Mouse (Mus musculus) right cerebral cortex, postnatal 25 days (tissue): Measurements from ENCODE around the gene Gm8947.
"Not testable (repeated sequence)": the region's sequence is repeated elsewhere in the genome, so short reads cannot be mapped to it uniquely, and the experiment has no call there.

Source experiments
- DNase-seq: peaks from one replicate; pipeline ENCODE4 v3.0.0; 2022

Gm8947 gene

DNA sequence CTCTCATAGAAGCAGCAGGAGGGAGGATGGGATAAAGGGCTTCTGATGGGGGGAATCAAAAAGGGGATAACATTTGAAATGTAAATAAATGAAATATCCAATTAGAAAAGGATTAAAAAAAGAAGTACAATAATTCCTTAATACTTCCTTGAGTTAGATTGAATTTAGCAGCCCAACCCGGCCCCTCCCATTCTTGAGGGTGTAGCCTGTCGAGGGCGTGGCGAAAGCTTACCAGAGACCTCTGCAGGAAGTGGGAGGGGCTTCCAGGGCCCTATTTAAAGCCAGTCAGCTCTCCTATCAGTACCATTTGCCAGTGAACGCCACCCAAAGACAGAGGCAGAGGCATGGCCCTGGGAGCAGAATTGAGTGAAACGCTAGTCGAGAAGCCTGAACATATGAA lies 9.9 kb upstream of the Gm8947 start, which contains the start of gene Gm47985:
Gm47985 (plus strand) TSS at position 272 of the 400 bp plus-strand sequence.
- DNase-seq, result not testable (repeated sequence)

DNA sequence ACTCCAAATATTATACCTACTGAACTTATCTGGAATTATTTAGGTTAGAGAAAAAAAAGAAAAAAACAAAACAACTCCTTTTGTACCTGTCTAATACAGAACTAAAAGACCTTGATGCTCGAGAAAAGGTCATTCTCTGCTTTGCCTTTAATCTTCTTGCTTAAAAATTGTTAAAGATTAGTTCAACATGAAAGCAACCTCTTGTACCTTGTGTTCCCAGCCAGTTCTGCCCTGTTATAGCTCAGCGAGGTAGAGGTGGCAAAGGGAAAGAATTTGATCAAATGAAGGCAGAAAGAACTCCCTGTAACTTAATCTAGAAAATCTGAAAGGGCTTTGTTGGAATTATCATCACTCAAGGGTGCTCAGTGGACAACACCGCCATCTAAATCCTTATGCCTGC lies 6.0 kb upstream of the Gm8947 start:
- not testable (repeated sequence) for DNase-seq

GRCm38 (mm10) chr1:151186879-151187424 lies 5.2 kb upstream of the Gm8947 start:
- DNase-seq, result not testable (repeated sequence)

- DNase-seq, result no peak
Measured at GRCm38 (mm10) chr1:151188469-151188868, 3.7 kb upstream of the Gm8947 start.

DNA sequence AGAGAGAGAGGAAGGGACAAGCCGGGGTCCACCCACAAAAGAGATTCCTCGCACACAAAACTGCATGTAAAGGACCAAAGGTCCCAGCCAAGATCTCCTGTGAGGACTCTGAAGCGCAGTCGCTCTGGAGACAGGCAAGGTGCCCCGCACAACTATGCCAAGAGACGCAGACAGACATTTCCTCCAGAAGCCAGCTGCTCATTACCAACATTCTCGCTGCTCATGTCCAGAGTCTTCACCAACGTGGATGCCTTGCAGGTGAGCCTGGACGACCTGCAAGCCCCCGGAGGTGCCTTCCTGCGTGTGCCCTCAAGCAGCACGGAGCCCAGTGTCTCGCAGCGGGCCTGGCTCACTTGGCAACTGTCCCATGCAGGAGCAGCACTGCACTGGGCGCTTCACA lies 563 bp downstream of the Gm8947 start:
- DNase-seq, result not testable (repeated sequence)

GRCm38 (mm10) chr1:151195986-151196385 lies 3.8 kb downstream of the Gm8947 start:
- DNase-seq, result not testable (repeated sequence)

DNA sequence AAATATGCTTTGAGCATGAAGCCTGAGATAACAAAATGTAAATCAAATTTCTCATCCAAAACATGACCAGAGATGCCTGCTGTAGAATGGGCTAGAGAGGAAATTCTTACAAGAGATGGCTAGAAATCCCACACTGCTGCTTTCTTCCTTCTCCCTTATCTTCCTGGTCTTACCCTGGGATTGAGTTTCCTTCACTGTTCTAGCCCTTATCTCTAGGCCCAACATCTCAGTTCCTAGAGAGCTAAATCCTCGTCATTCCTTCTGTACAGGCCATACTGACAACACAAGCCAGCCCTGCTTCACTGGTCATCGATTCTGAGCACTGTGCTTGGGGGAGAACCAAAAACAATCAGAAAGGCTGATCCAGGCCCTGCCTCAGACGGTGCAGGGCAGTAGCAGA lies 4.5 kb downstream of the Gm8947 start:
- DNase-seq, result not testable (repeated sequence)

- not testable (repeated sequence) for DNase-seq
Measured at GRCm38 (mm10) chr1:151198120-151198519, 5.9 kb downstream of the Gm8947 start, which contains the start of gene Gm47995. Gene Gm47995, plus strand, starts transcription at chr1:151198448.

- DNase-seq, result not testable (repeated sequence)
Measured at GRCm38 (mm10) chr1:151200620-151201019, 8.4 kb downstream of the Gm8947 start.

DNA sequence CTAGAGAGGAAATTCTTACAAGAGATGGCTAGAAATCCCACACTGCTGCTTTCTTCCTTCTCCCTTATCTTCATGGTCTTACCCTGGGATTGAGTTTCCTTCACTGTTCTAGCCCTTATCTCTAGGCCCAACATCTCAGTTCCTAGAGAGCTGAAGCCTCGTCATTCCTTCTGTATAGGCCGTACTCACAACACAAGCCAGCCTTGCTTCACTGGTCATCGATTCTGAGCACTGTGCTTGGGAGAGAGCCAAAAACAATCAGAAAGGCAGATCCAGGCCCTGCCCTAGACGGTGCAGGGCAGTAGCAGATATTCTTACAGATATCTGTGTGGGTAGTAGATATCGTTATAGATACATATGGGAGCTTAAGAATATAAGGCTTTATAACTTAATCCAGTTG lies 10.6 kb downstream of the Gm8947 start:
- not testable (repeated sequence) for DNase-seq

DNA sequence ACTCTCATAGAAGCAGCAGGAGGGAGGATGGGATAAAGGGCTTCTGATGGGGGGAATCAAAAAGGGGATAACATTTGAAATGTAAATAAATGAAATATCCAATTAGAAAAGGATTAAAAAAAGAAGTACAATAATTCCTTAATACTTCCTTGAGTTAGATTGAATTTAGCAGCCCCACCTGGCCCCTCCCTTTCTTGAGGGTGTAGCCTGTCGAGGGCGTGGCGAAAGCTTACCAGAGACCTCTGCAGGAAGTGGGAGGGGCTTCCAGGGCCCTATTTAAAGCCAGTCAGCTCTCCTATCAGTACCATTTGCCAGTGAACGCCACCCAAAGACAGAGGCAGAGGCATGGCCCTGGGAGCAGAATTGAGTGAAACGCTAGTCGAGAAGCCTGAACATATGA lies 11.6 kb downstream of the Gm8947 start, which contains the start of gene 3110040M04Rik:
3110040M04Rik (plus strand) TSS at position 304 of the 400 bp plus-strand sequence.
- DNase-seq, result not testable (repeated sequence)

GRCm38 (mm10) chr1:151208493-151208892 lies 16.3 kb downstream of the Gm8947 start:
- DNase-seq, result not testable (repeated sequence)

DNA sequence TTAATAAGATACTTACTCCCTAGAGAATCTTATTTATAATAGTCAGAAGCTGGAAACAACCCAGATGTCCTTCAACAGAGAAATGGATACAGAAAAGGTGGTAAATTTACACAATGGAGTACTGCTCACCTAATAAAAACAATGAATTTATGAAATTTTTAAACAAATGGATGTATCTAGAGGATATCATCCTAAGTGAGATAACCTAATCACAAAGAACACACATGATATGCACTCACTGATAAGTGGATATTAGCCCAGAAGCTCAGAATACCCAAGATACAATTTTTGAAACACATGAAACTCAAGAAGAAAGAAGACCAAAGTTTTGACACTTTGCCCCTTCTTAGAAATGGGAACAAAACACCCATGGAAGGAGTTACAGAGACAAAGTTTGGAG lies 16.8 kb downstream of the Gm8947 start:
- DNase-seq, result not testable (repeated sequence)

DNA sequence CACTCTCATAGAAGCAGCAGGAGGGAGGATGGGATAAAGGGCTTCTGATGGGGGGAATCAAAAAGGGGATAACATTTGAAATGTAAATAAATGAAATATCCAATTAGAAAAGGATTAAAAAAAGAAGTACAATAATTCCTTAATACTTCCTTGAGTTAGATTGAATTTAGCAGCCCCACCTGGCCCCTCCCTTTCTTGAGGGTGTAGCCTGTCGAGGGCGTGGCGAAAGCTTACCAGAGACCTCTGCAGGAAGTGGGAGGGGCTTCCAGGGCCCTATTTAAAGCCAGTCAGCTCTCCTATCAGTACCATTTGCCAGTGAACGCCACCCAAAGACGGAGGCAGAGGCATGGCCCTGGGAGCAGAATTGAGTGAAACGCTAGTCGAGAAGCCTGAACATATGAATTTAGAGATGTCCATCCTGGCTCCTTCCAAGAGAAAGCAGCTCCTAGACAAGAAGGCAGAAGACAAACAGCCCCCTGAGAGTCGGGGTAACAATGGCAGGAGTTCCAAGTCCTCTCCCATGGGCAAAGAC lies 17.7 kb downstream of the Gm8947 start, which contains the start of gene Gm47996:
Gm47996 (plus strand) TSS at position 308 of the 532 bp plus-strand sequence.
- not testable (repeated sequence) for DNase-seq

DNA sequence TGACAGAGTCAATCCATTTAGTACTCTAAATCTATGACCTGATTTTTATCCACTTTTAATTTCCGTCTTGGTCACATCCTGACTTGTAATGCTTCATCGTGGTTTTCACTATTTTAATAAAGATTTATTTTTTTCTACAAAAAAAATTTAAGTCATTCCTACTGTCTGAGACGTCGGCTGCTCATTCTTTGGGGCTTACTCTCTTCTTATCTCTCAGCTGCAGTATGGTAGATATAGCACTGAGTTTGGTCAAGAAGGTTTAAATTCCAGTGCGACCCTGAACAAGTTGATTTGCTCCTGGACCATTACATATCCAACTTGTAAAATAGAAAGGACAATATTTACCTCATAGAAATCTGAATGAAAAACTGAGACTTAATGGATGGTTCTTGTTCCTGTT lies 19.5 kb downstream of the Gm8947 start:
- not testable (repeated sequence) for DNase-seq

DNA sequence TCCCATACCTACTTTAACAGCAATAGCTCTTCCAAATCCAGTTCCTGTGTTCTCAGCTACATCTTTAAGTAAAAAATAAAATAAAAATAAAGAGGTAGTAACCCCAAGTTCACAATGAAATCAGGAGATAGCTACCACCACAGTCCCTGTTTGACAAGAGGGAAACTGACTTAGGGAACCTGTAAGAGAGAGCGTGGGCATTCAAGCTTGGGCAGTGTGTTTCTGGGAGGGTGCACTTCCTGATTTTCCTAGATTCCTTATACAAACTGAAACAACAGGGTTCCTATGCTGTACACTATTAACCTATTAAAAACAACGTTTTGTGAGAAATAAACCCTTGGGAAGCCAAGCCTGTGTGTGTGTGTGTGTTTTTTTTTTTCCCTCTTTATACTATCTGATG lies 22.7 kb downstream of the Gm8947 start:
- DNase-seq, result no peak

DNA sequence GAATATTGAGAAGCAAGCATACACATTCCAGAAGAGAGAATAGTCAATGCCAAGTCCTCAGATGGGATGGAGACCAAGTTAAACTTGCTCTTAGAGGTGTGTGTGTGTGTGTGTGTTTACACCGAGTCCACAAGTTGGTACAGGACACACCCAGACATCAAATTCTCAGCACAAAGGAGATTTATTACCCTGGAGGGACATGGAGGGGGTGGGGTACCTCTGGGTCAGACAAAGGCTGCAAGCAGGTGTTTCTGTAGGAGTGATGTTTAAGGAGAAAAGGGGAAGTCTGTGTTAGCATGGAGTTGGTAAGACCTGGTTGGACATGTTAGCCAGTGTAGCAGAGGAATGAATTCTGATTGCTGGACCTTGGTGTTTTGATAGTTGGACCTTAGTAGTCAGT lies 23.8 kb downstream of the Gm8947 start:
- no peak for DNase-seq

- DNase-seq, result no peak
Measured at GRCm38 (mm10) chr1:151216417-151216816, 24.2 kb downstream of the Gm8947 start.

- DNase-seq, result no peak
Measured at GRCm38 (mm10) chr1:151219045-151219444, 26.9 kb downstream of the Gm8947 start.

DNA sequence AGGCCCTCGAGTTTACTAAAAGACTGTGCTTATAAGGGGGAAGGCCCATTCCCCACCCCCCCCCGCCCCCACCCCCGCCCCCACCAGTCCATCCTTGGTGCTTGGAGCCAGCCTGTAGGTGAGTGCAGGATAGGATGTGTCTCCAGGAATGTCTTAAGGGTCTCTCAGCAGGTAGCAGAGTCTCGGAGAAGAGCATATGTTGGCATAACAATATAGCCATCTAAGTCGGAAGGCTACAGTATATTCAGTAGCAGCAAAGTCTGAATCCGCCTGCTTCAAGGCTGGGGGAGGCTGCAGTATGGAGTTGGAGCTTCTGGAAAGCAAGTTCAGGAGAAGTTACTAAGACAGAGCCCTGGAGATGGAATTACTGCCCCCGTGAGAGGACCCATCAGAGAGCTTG lies 27.9 kb downstream of the Gm8947 start:
- DNase-seq, result no peak

DNA sequence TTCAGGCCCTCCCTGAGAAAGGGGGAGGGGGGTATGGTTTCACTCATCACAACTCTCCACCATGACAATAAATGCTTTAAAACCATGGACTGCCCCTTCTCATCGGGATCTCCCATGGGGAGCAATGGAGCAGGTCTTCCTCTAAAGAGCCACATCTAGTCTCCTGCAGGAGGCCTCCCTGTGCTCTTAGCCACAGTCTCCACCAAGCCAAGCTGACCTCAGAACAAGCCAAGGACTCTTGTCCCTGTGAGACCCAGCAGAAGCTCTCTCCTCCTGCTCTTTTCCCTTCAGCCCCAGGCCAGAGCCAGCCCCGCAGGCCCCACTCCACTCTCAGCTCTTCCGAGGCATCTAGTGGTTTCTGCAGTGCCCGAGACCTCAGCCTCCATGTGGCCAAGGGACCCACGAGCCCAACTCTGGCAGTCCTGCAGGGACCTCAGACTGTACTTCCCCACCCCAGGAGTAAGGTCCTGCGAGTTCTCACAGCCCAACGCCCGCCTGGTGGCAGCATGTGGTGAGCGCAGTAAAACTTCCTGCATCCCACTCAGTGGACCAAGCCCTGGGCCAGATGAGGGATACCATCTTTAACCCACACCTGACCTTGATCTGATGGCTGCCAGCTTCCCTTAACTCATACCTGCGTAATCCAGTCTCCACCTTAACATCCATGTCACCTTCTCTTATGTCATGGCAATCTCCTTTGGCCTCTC lies 30.5 kb downstream of the Gm8947 start:
- no peak for DNase-seq

GRCm38 (mm10) chr1:151223377-151223776 lies 31.2 kb downstream of the Gm8947 start:
- no peak for DNase-seq

DNA sequence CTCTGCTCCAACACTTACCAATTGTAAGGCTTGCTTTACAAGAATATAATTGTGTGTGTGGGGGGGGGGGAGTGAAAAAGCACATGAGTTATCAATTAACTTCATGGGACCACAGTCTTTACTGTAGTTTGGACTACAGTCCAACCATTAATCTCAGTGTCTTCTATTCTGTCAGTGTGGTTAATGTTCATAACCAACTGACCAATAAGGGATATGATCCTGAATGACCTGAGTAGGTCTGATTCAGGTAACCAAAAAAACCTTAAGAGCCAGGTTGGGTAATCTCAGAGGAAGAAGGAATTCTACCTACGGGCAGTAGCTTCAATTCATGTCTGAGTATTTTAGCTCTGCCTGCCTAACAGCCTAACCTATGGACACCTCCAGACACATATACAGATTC lies 32.4 kb downstream of the Gm8947 start:
- no peak for DNase-seq

GRCm38 (mm10) chr1:151227506-151227905 lies 35.3 kb downstream of the Gm8947 start:
- no peak for DNase-seq
